In genomic region chr9:102544773-102545366, GRCm38 (mm10) we compare ENCODE assay signal across 8 mouse cellular contexts. TPM values are rescaled to one million over a fixed set of nuclear protein-coding genes. Genes with fewer than 3 reads are reported as not detected.
DNase-seq lines count a peak whose midpoint lies in the region; ATAC-seq and TF ChIP-seq lines count a peak whose summit lies in the region.

No protein-coding gene starts in this region.

- peak overlapping the region; percentile 78 for H3K4me2 ChIP-seq in midbrain, embryonic 14.5 days (ENCODE audit: low read length)

- peak overlapping the region; percentile 68 for H3K9ac ChIP-seq in midbrain, embryonic 14.5 days (replicated peaks; ENCODE audit: low read length)

- H3K27me3 ChIP-seq in limb, embryonic 10.5 days (ENCODE audit: low read depth, poor library complexity, severe bottlenecking) = peaks cover 84% of the 10 kb centered on the region
- H3K27me3 ChIP-seq in midbrain, embryonic 14.5 days (ENCODE audit: control insufficient read depth, insufficient read depth, low read length) = peaks cover 3% of the 10 kb centered on the region; the same call in 1 of the 2 replicates
- 0 out of 2 replicates have a peak, but pooled peaks cover 1% of the 10 kb centered on the region for H3K27me3 ChIP-seq in spleen, adult 2 months (ENCODE audit: control insufficient read depth, insufficient read depth, low read length)

- TF ChIP-seq CTCF in spleen, adult 2 months (IDR thresholded peaks at IDR 0.05; ENCODE audit: extremely low read depth, insufficient read depth, insufficient read length, insufficient replicate concordance) = peak; percentile 91

- ATAC-seq in cerebellum, adult (ENCODE audit: insufficient number of reproducible peaks, low FRiP score, low TSS enrichment) = no peak; the same call in 1 of the 2 replicates
- peak; percentile 71 for ATAC-seq in midbrain, embryonic 14.5 days (ENCODE audit: low FRiP score, low TSS enrichment)

- H3K27ac ChIP-seq in limb, embryonic 10.5 days = peak overlapping the region; percentile 66
- peak overlapping the region; percentile 97 for H3K27ac ChIP-seq in midbrain, embryonic 14.5 days (replicated peaks; ENCODE audit: low read depth, low read length)
- H3K27ac ChIP-seq in spleen, adult 2 months (ENCODE audit: insufficient read depth, low read length) = no peak overlapping the region

- 1% methylated on average over 26 of the region's 26 CpGs for WGBS in limb, embryonic 10.5 days
- under 1% methylated on average over 26 of the region's 26 CpGs for WGBS in midbrain, embryonic 14.5 days
- WGBS in spleen, adult 2 months = 4% methylated on average over 26 of the region's 26 CpGs

- H3K4me3 ChIP-seq in limb, embryonic 10.5 days = peak overlapping the region; percentile 48
- peak overlapping the region; percentile 35 for H3K4me3 ChIP-seq in midbrain, embryonic 14.5 days (replicated peaks; ENCODE audit: low read depth, low read length)
- H3K4me3 ChIP-seq in spleen, adult 2 months (ENCODE audit: extremely low read depth, insufficient read depth, insufficient read length) = no peak overlapping the region

- no peak for TF ChIP-seq POLR2A in spleen, adult 2 months (IDR thresholded peaks at IDR 0.05; ENCODE audit: low read depth, low read length)

- peaks cover 25% of the 10 kb centered on the region for H3K4me1 ChIP-seq in limb, embryonic 10.5 days
- peaks cover 38% of the 10 kb centered on the region for H3K4me1 ChIP-seq in midbrain, embryonic 14.5 days (ENCODE audit: control insufficient read depth, insufficient read depth, low read length)
- peaks cover 10% of the 10 kb centered on the region; the same call in 1 of the 2 replicates for H3K4me1 ChIP-seq in spleen, adult 2 months (ENCODE audit: control insufficient read depth, insufficient read depth, insufficient read length)

- DNase-seq in cerebellum, adult 11 months = peak; percentile 78
- peak; percentile 81 for DNase-seq in embryo, embryonic 11.5 days (ENCODE audit: low read depth, low spot score)
- peak; percentile 71 to 94 for DNase-seq in heart, adult 18-20 months
- peak; percentile 79 for DNase-seq in kidney, adult 18-20 months
- peak; percentile 96 for DNase-seq in limb, embryonic 10.5 days (ENCODE audit: low spot score)
- DNase-seq in midbrain, embryonic 14.5 days = peak; percentile 96
- peak; percentile 45 to 78 for DNase-seq in spleen, adult 2 months (ENCODE audit: low read depth in 1 of 2, low spot score in 2 of 2)

- no peaks in the 10 kb centered on the region for H3K9me3 ChIP-seq in limb, embryonic 10.5 days (replicated peaks)
- H3K9me3 ChIP-seq in midbrain, embryonic 14.5 days (ENCODE audit: control insufficient read depth, low read length) = no peaks in the 10 kb centered on the region

- H3K36me3 ChIP-seq in limb, embryonic 10.5 days = no peaks in the 10 kb centered on the region
- no peaks in the 10 kb centered on the region for H3K36me3 ChIP-seq in midbrain, embryonic 14.5 days (ENCODE audit: control insufficient read depth, insufficient read depth, low read length)
- H3K36me3 ChIP-seq in spleen, adult 2 months (ENCODE audit: control insufficient read depth, insufficient read depth, low read length) = no peaks in the 10 kb centered on the region

RNA-seq across cellular contexts. Expression of gene Ky, which starts 39.3 kb away (rescaled TPM):
- total RNA-seq in heart, adult 18-20 months (2021) = 10 to 100 TPM in 1 of 2 experiments, 1 to 10 TPM in 1; 7.3 to 12.2 TPM
- polyA plus RNA-seq in limb, embryonic 10.5 days (2016; fragmentation: Nextera tagmentation; extraction: Ambion mirVana) = 0.03 and 0.06 TPM in 2 replicates
- polyA plus RNA-seq in midbrain, embryonic 14.5 days (2014; fragmentation: Nextera tagmentation; extraction: Ambion mirVana) = 0.54 and 0.72 TPM in 2 replicates
- 0.16 and 0.29 TPM in 2 replicates for polyA plus RNA-seq in spleen, adult 2 months (2012; rRNA removed)
